Mouse (Mus musculus): Measurements from ENCODE around the gene Ptprm. TPM values are rescaled to one million over a fixed set of nuclear protein-coding genes. Genes with fewer than 3 reads are reported as not detected.
A peak's percentile ranks its signal among the peaks of the same experiment; 100 is the strongest.

The Ptprm gene
- polyA plus RNA-seq, 1 experiment: 20.1 TPM

GRCm38 (mm10) chr17:67090153-67090552, 264.1 kb downstream of the Ptprm start:
- peak; percentile 47 for DNase-seq (ENCODE audit: low read depth)
- TF ChIP-seq POLR2A (IDR thresholded peaks at IDR 0.05; ENCODE audit: borderline replicate concordance, extremely low read depth, insufficient read depth, insufficient read length, poor library complexity, severe bottlenecking) (no peak), CTCF (IDR thresholded peaks at IDR 0.05; ENCODE audit: borderline replicate concordance, extremely low read depth, insufficient read depth, insufficient read length) (no peak)

GRCm38 (mm10) chr17:67089611-67090010, 264.6 kb downstream of the Ptprm start:
- TF ChIP-seq CTCF (IDR thresholded peaks at IDR 0.05; ENCODE audit: borderline replicate concordance, extremely low read depth, insufficient read depth, insufficient read length): no peak
- no peak for TF ChIP-seq POLR2A (IDR thresholded peaks at IDR 0.05; ENCODE audit: borderline replicate concordance, extremely low read depth, insufficient read depth, insufficient read length, poor library complexity, severe bottlenecking)
- DNase-seq (ENCODE audit: low read depth): no peak

- no peak for DNase-seq (ENCODE audit: low read depth)
- TF ChIP-seq CTCF (IDR thresholded peaks at IDR 0.05; ENCODE audit: borderline replicate concordance, extremely low read depth, insufficient read depth, insufficient read length) (peak; percentile 39; the same call in 1 of the 2 replicates), POLR2A (IDR thresholded peaks at IDR 0.05; ENCODE audit: borderline replicate concordance, extremely low read depth, insufficient read depth, insufficient read length, poor library complexity, severe bottlenecking) (no peak)
Measured at GRCm38 (mm10) chr17:67087585-67087984, 266.7 kb downstream of the Ptprm start.

- no peak for TF ChIP-seq POLR2A (IDR thresholded peaks at IDR 0.05; ENCODE audit: borderline replicate concordance, extremely low read depth, insufficient read depth, insufficient read length, poor library complexity, severe bottlenecking)
- no peak for TF ChIP-seq CTCF (IDR thresholded peaks at IDR 0.05; ENCODE audit: borderline replicate concordance, extremely low read depth, insufficient read depth, insufficient read length)
- no peak for DNase-seq (ENCODE audit: low read depth)
Measured at GRCm38 (mm10) chr17:67086811-67087210, 267.4 kb downstream of the Ptprm start.

GRCm38 (mm10) chr17:67084501-67084900, 269.8 kb downstream of the Ptprm start:
- peak; percentile 84 for DNase-seq (ENCODE audit: low read depth)

GRCm38 (mm10) chr17:67084093-67084492, 270.2 kb downstream of the Ptprm start:
- TF ChIP-seq POLR2A (IDR thresholded peaks at IDR 0.05; ENCODE audit: borderline replicate concordance, extremely low read depth, insufficient read depth, insufficient read length, poor library complexity, severe bottlenecking): no peak
- no peak for TF ChIP-seq CTCF (IDR thresholded peaks at IDR 0.05; ENCODE audit: borderline replicate concordance, extremely low read depth, insufficient read depth, insufficient read length)
- DNase-seq (ENCODE audit: low read depth): no peak

More at GRCm38 (mm10) chr17:67084501-67084900, 269.8 kb downstream of the Ptprm start:
- no peak for TF ChIP-seq CTCF (IDR thresholded peaks at IDR 0.05; ENCODE audit: borderline replicate concordance, extremely low read depth, insufficient read depth, insufficient read length)
- TF ChIP-seq POLR2A (IDR thresholded peaks at IDR 0.05; ENCODE audit: borderline replicate concordance, extremely low read depth, insufficient read depth, insufficient read length, poor library complexity, severe bottlenecking): no peak

- DNase-seq (ENCODE audit: low read depth): no peak
- TF ChIP-seq POLR2A (IDR thresholded peaks at IDR 0.05; ENCODE audit: borderline replicate concordance, extremely low read depth, insufficient read depth, insufficient read length, poor library complexity, severe bottlenecking) (no peak), CTCF (IDR thresholded peaks at IDR 0.05; ENCODE audit: borderline replicate concordance, extremely low read depth, insufficient read depth, insufficient read length) (no peak)
Measured at GRCm38 (mm10) chr17:67079570-67079969, 274.7 kb downstream of the Ptprm start.

GRCm38 (mm10) chr17:67073580-67073979, 280.7 kb downstream of the Ptprm start:
- TF ChIP-seq POLR2A (IDR thresholded peaks at IDR 0.05; ENCODE audit: borderline replicate concordance, extremely low read depth, insufficient read depth, insufficient read length, poor library complexity, severe bottlenecking) (no peak), CTCF (IDR thresholded peaks at IDR 0.05; ENCODE audit: borderline replicate concordance, extremely low read depth, insufficient read depth, insufficient read length) (no peak)
- peak; percentile 71 for DNase-seq (ENCODE audit: low read depth)

GRCm38 (mm10) chr17:67073139-67073538, 281.1 kb downstream of the Ptprm start:
- peak; percentile 59 for DNase-seq (ENCODE audit: low read depth)
- TF ChIP-seq POLR2A (IDR thresholded peaks at IDR 0.05; ENCODE audit: borderline replicate concordance, extremely low read depth, insufficient read depth, insufficient read length, poor library complexity, severe bottlenecking) (no peak), CTCF (IDR thresholded peaks at IDR 0.05; ENCODE audit: borderline replicate concordance, extremely low read depth, insufficient read depth, insufficient read length) (no peak)

- TF ChIP-seq CTCF (IDR thresholded peaks at IDR 0.05; ENCODE audit: borderline replicate concordance, extremely low read depth, insufficient read depth, insufficient read length): no peak
- no peak for TF ChIP-seq POLR2A (IDR thresholded peaks at IDR 0.05; ENCODE audit: borderline replicate concordance, extremely low read depth, insufficient read depth, insufficient read length, poor library complexity, severe bottlenecking)
- DNase-seq (ENCODE audit: low read depth): peak; percentile 92
Measured at GRCm38 (mm10) chr17:67071231-67072009, 282.8 kb downstream of the Ptprm start.

GRCm38 (mm10) chr17:67063611-67064010, 290.6 kb downstream of the Ptprm start:
- no peak for DNase-seq (ENCODE audit: low read depth)

GRCm38 (mm10) chr17:67055681-67056080, 298.6 kb downstream of the Ptprm start:
- DNase-seq (ENCODE audit: low read depth): no peak
- TF ChIP-seq POLR2A (IDR thresholded peaks at IDR 0.05; ENCODE audit: borderline replicate concordance, extremely low read depth, insufficient read depth, insufficient read length, poor library complexity, severe bottlenecking) (no peak), CTCF (IDR thresholded peaks at IDR 0.05; ENCODE audit: borderline replicate concordance, extremely low read depth, insufficient read depth, insufficient read length) (no peak)

More at GRCm38 (mm10) chr17:67063611-67064010, 290.6 kb downstream of the Ptprm start:
- TF ChIP-seq POLR2A (IDR thresholded peaks at IDR 0.05; ENCODE audit: borderline replicate concordance, extremely low read depth, insufficient read depth, insufficient read length, poor library complexity, severe bottlenecking): no peak
- no peak for TF ChIP-seq CTCF (IDR thresholded peaks at IDR 0.05; ENCODE audit: borderline replicate concordance, extremely low read depth, insufficient read depth, insufficient read length)

Measured in brain, embryonic 14.5 days (tissue).